Mouse (Mus musculus) intestine, postnatal 0 days (tissue): ENCODE data around the gene Mrm3. TPM values are rescaled to one million over a fixed set of nuclear protein-coding genes. Genes with fewer than 3 reads are reported as not detected.
A peak's percentile ranks its signal among the peaks of the same experiment; 100 is the strongest.

Experiments used
- ATAC-seq: fragments of 200-750 bp; cut with Nextera tagmentation; 2 replicates; pipeline ENCODE4 v1.8.0; 2017; ENCODE audit warnings: mild to moderate bottlenecking, moderate TSS enrichment, moderate library complexity
- H3K27ac ChIP-seq: fragments of 300-500 bp; sonication (generic); 2 replicates; pipeline ENCODE4 v1.5.1; 2014; ENCODE audit warnings: mild to moderate bottlenecking, low read depth, low read length, moderate library complexity
- H3K27me3 ChIP-seq: fragments of 300-500 bp; sonication (generic); replicated peaks from 2 replicates; pipeline ENCODE4 v1.6.1; 2014; ENCODE audit warnings: low read length, mixed read lengths; ENCODE audit not compliant: control insufficient read depth, insufficient read depth
- H3K36me3 ChIP-seq: fragments of 300-500 bp; sonication (generic); 2 replicates; pipeline ENCODE4 v1.6.1; 2014; ENCODE audit warnings: mild to moderate bottlenecking, moderate library complexity; ENCODE audit not compliant: control insufficient read depth, insufficient read depth
- H3K4me1 ChIP-seq: fragments of 300-500 bp; sonication (generic); replicated peaks from 2 replicates; pipeline ENCODE4 v1.6.1; 2014; ENCODE audit warnings: antibody characterized with exemption, low read length, mixed read lengths; ENCODE audit not compliant: control insufficient read depth, insufficient read depth
- H3K4me2 ChIP-seq: fragments of 300-500 bp; sonication (generic); replicated peaks from 2 replicates; pipeline ENCODE4 v1.6.1; 2014; ENCODE audit warnings: low read depth, mild to moderate bottlenecking, moderate library complexity
- H3K4me3 ChIP-seq: fragments of 300-500 bp; sonication (generic); 2 replicates; pipeline ENCODE4 v1.5.1; 2014; ENCODE audit warnings: low read depth, low read length
- H3K9ac ChIP-seq: fragments of 300-500 bp; sonication (generic); 2 replicates; pipeline ENCODE4 v1.6.1; 2014; ENCODE audit warnings: mild to moderate bottlenecking, low read depth, low read length
- H3K9me3 ChIP-seq: fragments of 300-500 bp; sonication (generic); 2 replicates; pipeline ENCODE4 v1.6.1; 2016; ENCODE audit warnings: mixed run types; ENCODE audit not compliant: control insufficient read depth
- CTCF ChIP-seq: sonication (generic); IDR thresholded peaks from 2 replicates; pipeline ENCODE4 v1.5.1; 2016; ENCODE audit warnings: low read depth, mild to moderate bottlenecking, control low read depth, antibody characterized with exemption, moderate library complexity
- WGBS: fragments of 180-500 bp; shearing (Covaris S2); extraction: QIAGEN DNeasy Blood & Tissue Kit; methylation state at CpG from one replicate; pipeline ENCODE4 v1.1.7; 2014; 5-methylcytosine and 5-hydroxymethylcytosine counted together
- polyA plus RNA-seq: library from polyadenylated mRNA; unstranded; fragments of >200 nt; fragmentation: Nextera tagmentation; extraction: Ambion mirVana; gene quantifications from 2 replicates; pipeline ENCODE4 v1.2.1, GENCODE M21; 2015

Mrm3 gene
- polyA plus RNA-seq, 1 experiment from 2014 or later = 8.9 TPM

- Histone ChIP-seq H3K4me1 (no peaks in the 10 kb centered on the region), H3K27ac (no peak overlapping the region), H3K9me3 (no peaks in the 10 kb centered on the region), H3K9ac (no peak overlapping the region), H3K27me3 (no peaks in the 10 kb centered on the region), H3K4me2 (no peak overlapping the region), H3K4me3 (no peak overlapping the region), H3K36me3 (peaks cover 12% of the 10 kb centered on the region; the same call in 1 of the 2 replicates)
- WGBS = 44% methylated on average over 2 of the region's 2 CpGs
- ATAC-seq = no peak
- peak; percentile 44 for TF ChIP-seq CTCF
These were observed 3.7 kb downstream of the Mrm3 start for GRCm38 (mm10) chr11:76247239-76247638.

GRCm38 (mm10) chr11:76252036-76252435 is 8.5 kb downstream of the Mrm3 start:
- 53% methylated on average over 3 of the region's 3 CpGs for WGBS
- Histone ChIP-seq H3K27ac (no peak overlapping the region), H3K27me3 (no peaks in the 10 kb centered on the region), H3K36me3 (peaks cover 12% of the 10 kb centered on the region; the same call in 1 of the 2 replicates), H3K4me2 (no peak overlapping the region), H3K4me1 (no peaks in the 10 kb centered on the region), H3K9ac (no peak overlapping the region), H3K4me3 (no peak overlapping the region), H3K9me3 (no peaks in the 10 kb centered on the region)
- ATAC-seq = no peak
- TF ChIP-seq CTCF = no peak

DNA sequence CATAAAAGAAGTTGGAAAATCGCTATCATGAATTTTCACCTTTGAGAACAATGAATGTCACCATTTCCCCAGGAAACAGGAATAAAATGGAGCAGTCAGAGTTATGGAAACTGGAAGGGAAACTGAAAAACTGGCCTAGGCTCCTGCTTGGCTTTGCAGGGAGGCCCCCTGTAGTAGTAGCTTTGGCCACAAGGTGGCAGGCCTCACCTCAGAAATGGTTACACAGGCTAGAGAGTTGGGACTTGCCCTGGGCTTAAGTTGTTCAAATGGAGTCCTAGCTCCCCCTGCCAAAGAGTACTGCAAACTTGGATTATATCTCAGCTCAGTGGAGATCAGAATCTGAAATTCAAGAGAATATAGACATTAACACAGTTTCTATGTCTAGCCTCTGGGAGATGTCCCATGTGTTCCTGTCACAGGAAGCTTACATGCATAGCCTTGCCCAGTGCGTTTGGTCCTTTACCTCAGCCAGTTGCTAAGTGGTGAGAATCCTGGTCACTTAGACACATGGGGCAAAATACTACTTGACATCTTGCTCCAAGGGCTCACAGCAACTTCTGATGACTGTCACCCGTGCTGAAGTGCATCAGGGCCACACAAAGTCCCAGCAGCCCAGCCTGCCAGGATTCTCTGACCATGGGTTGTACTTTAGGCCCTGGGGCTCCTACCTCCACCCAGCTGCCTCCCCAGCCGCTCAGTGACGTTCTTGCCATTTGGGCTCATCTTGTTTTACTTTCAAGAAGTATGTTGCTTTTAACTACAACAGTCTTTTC is 9.8 kb downstream of the Mrm3 start:
- WGBS = 47% methylated on average over 5 of the region's 5 CpGs
- Histone ChIP-seq H3K9me3 (no peaks in the 10 kb centered on the region), H3K27me3 (no peaks in the 10 kb centered on the region), H3K4me2 (no peak overlapping the region), H3K27ac (peak overlapping the region; percentile 35; the same call in 1 of the 2 replicates), H3K9ac (no peak overlapping the region), H3K36me3 (peaks cover 17% of the 10 kb centered on the region; the same call in 1 of the 2 replicates), H3K4me3 (no peak overlapping the region), H3K4me1 (no peaks in the 10 kb centered on the region)
- peak; percentile 94 for TF ChIP-seq CTCF
- ATAC-seq = peak; percentile 67

GRCm38 (mm10) chr11:76253918-76254264 is 10.4 kb downstream of the Mrm3 start:
- H3K27ac ChIP-seq = 0 out of 2 replicates have a peak overlapping the region, but pooled peaks have one; percentile 35
- no peak overlapping the region for H3K4me2 ChIP-seq
- ATAC-seq = peak; percentile 13; the same call in 1 of the 2 replicates

DNA sequence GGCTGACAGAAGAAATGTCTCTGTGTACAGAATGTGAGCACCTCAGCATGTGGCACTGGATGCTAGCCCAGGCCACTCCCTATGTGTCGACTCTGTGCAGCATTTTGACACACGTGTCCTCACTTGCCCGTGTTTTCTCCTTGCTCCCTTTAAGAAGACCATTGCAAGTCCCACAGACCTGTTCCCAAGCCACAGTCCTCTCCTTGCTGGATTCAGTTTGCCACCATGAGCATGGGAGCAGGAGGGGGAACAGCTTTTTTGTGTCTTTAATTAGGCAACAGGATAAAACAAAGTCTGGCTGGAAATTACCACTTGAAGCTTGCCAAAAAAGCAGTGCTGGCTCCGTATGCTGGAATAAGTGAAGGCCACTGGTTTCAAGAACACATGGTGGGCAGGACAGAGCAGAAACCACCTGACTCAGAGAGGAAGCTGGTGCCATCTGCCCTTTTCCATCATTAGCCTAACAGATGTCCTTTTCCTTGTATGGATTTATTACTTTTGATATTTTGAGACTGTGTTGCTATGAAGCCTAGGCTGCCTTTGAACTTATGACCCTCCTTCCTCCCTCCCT is 12.0 kb downstream of the Mrm3 start:
- Histone ChIP-seq H3K27ac (no peak overlapping the region), H3K4me1 (no peaks in the 10 kb centered on the region), H3K9me3 (no peaks in the 10 kb centered on the region), H3K27me3 (no peaks in the 10 kb centered on the region), H3K36me3 (peaks cover 6% of the 10 kb centered on the region; the same call in 1 of the 2 replicates), H3K4me2 (no peak overlapping the region), H3K9ac (no peak overlapping the region), H3K4me3 (no peak overlapping the region)
- no peak for TF ChIP-seq CTCF
- 76% methylated on average over 4 of the region's 4 CpGs for WGBS
- no peak for ATAC-seq

More at GRCm38 (mm10) chr11:76253918-76254264, 10.4 kb downstream of the Mrm3 start:
- Histone ChIP-seq H3K4me3 (no peak overlapping the region), H3K4me1 (no peaks in the 10 kb centered on the region), H3K36me3 (peaks cover 13% of the 10 kb centered on the region; the same call in 1 of the 2 replicates), H3K27me3 (no peaks in the 10 kb centered on the region), H3K9me3 (no peaks in the 10 kb centered on the region), H3K9ac (no peak overlapping the region)
- 69% methylated on average over 4 of the region's 4 CpGs for WGBS
- no peak for TF ChIP-seq CTCF

- Histone ChIP-seq H3K9me3 (no peaks in the 10 kb centered on the region), H3K4me2 (no peak overlapping the region), H3K27ac (no peak overlapping the region), H3K36me3 (peaks cover 6% of the 10 kb centered on the region; the same call in 1 of the 2 replicates), H3K4me3 (no peak overlapping the region), H3K9ac (no peak overlapping the region), H3K27me3 (no peaks in the 10 kb centered on the region), H3K4me1 (no peaks in the 10 kb centered on the region)
- 48% methylated on average over 5 of the region's 5 CpGs for WGBS
- ATAC-seq = no peak
- no peak for TF ChIP-seq CTCF
These were observed 12.6 kb downstream of the Mrm3 start for GRCm38 (mm10) chr11:76256129-76256528.
